Mouse (Mus musculus) adipocyte (in vitro differentiated cells): ENCODE results near the gene N4bp2.

Source experiments
- DNase-seq: peaks from one replicate; pipeline ENCODE4 v3.0.0-alpha.2; 2016; ENCODE audit warnings: low spot score

Gene N4bp2

GRCm38 (mm10) chr5:65862217-65862927 lies 99.1 kb downstream of the N4bp2 start:
- DNase-seq = no peak

GRCm38 (mm10) chr5:65863349-65863749 lies 100.0 kb downstream of the N4bp2 start:
- DNase-seq = no peak

- no peak for DNase-seq
These were observed 101.2 kb downstream of the N4bp2 start for GRCm38 (mm10) chr5:65864486-65864885.

DNA sequence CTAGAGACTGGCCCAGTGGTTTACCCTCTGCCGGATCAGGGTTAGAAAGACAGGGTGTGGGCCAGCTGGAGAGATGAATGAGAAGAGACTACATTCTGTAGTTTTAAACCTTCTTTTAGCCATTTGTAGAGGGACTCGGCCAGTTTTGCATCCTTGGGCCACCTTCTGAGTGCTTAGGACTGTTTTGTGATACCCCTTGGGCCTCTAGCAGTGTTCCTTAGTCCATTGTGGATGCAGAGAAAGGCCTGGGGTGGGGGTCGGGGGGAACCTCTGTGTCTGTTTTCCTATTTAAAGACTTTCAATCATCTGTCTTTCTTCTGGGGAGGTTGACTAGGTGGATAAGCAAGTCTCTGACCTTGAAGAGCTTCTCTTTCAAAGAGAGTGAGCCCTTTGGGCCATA lies 101.6 kb downstream of the N4bp2 start:
- DNase-seq = no peak

- no peak for DNase-seq
These were observed 103.3 kb downstream of the N4bp2 start for GRCm38 (mm10) chr5:65866591-65866990.

DNA sequence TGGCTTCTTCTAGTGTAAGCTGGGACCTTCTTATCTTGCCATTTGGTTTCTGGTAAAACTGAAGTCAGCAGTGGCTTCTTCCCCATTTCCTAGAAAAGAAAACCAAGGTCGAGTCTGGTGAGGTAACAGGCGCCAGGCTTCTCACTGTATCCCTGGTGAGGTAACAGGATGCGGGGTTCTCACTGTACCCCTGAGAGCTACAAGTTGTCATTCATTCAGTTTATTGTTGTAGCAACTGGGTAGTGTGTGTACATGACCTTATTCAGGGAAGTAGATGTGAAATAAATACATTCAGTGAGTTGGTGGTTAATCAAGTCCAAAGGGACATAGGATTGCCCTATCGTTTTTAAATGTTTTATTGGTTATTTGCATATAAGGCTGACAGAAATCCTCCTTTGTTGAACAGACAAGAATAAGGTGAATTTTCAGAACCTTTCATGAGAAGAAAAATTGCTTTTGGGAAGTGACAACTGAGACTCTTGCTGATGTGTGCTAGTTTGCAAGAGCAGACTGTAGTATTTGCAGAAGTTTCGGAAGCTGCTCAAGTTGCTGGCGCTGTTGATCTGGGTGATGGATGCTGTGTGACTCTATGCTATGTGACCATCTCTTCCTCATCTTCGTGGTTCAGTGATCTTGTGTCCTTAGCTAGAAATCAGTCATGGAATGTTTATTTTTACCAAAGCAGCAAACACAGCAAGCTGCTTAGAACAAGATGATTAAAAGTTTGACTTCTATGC lies 104.2 kb downstream of the N4bp2 start:
- DNase-seq = no peak

DNA sequence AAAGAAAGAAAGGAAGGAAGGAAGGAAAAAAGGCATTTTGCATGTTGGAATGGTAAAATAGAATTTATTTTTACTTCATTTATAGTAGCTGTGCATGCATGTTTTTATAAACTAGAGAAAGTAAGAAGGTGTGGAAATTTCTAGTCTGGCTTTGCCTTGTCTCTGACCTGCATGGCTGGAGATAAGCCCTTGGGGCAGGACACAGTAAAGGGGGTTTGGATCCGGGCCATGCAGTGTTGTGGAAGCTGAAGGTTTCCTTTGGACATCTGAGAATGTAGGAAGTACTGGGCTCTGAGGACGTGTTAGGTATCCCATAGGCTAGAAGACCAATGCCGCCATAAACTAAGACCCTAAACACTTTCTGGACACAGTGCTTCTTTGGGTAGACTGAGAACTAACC lies 105.1 kb downstream of the N4bp2 start:
- DNase-seq = no peak

DNA sequence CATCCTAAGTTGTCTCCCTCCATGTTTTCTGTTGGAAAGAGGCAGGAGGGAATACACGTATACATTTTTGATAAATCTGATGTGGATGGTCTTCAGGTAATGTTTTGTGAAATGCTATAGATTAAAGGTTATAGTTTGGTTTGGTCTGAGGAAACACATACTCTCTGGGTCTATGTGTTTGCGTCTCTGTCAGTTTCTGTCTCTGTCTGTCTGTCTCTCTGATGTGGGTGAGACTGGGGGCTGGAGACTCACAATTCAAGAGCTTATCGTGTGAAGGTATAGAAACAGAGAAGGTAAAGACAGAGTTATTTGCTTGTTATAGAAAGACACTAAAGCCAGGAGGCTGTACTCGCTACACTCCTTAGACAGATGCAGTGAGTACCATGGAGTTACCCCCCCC lies 106.3 kb downstream of the N4bp2 start:
- DNase-seq = no peak

DNA sequence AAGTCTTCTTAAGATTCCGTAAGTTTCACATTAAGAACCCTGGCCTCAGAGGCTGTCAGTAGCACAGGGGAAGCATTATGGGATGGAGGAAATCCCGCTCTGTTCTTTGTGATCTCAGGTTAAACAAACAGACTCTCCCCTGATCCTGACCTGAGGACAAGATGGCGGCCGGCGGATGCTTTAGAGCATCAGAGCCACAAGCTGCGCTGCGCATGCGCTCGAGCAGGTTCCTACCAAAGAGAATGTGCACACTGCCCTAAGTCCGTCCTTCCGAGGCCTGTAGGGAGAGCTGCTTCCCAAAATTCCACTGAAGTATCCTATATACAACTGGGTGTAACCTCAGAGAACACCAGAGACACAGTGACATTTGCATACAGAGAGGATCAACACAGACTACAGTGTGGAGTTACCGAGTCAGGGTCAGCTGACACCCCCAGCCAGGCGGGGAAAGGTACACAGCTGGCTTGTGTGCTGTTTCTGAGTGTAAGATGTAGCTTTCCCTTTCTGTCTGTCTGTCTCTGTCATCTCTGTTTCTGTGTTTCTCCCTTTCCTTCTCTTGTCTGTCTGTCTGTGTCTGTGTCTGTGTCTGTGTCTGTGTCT lies 108.1 kb downstream of the N4bp2 start:
- no peak for DNase-seq

DNA sequence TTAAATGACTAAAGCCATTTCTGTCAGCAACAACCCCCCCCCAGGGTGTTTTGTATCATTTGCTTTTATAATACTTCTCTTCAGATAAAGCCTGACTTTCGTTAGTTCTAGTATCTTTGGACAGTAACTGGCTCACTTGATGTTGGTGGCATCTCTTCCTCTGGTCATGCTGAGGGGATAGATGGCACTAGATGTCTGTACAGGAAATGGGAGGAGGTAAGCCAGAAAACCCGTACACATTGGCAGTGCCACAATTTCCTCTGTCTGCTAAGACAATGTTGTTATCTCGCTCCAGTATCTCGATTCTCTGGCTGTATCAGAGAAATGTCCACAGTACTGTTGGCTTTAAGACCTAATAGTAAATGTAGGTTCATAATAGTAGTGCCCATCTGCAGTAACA lies 109.9 kb downstream of the N4bp2 start:
- no peak for DNase-seq

DNA sequence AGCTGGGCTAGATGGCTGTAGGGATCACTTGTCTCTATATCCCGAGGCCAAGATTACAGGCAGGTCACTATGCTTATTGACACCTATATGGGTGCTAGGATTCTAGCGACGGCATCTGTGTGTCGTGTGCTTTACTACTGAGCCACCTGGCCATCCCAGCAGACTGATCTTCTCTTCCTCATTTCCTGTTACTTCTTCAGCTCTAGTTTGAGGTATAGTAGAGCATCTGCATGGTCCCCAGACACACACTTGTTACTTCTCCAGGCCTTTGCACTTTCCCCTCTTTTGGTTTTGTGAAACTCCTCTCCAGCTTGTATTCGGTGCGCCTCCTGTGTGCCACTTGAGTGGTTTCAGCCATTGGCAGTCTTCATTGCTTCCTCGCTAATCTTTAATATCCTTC lies 111.9 kb downstream of the N4bp2 start:
- no peak for DNase-seq

DNA sequence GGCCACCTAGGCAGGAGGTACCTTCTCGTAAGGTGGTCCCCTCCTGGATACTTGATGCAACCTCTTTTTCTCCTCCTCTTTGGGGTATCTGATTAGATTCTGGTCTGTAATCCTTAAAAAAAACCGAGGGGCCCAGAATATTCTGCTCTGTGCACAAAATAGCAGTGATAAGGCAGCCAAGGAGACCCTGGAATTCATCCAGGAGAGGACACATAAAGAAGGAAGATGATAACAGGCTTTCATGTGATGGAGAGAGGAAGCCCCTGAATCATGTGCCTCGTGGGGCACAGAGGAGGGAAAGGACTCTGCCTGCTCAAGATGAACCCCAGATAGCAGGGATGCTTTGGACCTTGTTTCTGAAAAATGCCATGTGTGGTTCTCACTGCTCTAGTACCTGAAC lies 115.0 kb downstream of the N4bp2 start:
- DNase-seq = no peak
